Mouse (Mus musculus): ENCODE measurements around the gene Acox1. TPM values are rescaled to one million over a fixed set of nuclear protein-coding genes. Genes with fewer than 3 reads are reported as not detected.
A peak's percentile ranks its signal among the peaks of the same experiment; 100 is the strongest.

Gene Acox1
- polyA plus RNA-seq (2016; fragmentation: Nextera tagmentation; extraction: Ambion mirVana), result 24.5 and 32.7 TPM in 2 replicates

GRCm38 (mm10) chr11:116198639-116199531, at the start of gene Acox1, which contains the start of gene Ten1:
Gene Acox1 (minus strand): TSS chr11:116199045.
Gene Ten1 (plus strand): TSS chr11:116198855.
- DNase-seq (ENCODE audit: low spot score), result peak; percentile 98
- no peaks in the 10 kb centered on the region for H3K27me3 ChIP-seq (ENCODE audit: insufficient read depth, poor library complexity, severe bottlenecking)
- H3K36me3 ChIP-seq, result peaks cover 30% of the 10 kb centered on the region
- peak within 1 kb of the TSS; percentile 99 for H3K27ac ChIP-seq
- H3K4me1 ChIP-seq, result peaks cover 16% of the 10 kb centered on the region
- under 1% methylated on average over 62 of the region's 62 CpGs for WGBS
- peak within 1 kb of the TSS; percentile 78 for H3K4me3 ChIP-seq
- no peaks in the 10 kb centered on the region for H3K9me3 ChIP-seq

- Histone ChIP-seq H3K27ac (no peak overlapping the region), H3K9me3 (no peaks in the 10 kb centered on the region), H3K4me1 (peaks cover 3% of the 10 kb centered on the region; the same call in 1 of the 2 replicates), H3K4me3 (no peak overlapping the region), H3K27me3 (ENCODE audit: insufficient read depth, poor library complexity, severe bottlenecking) (no peaks in the 10 kb centered on the region), H3K36me3 (peaks cover 100% of the 10 kb centered on the region)
- 86% methylated on average over 14 of the region's 14 CpGs for WGBS
- DNase-seq (ENCODE audit: low spot score), result no peak
Observed at GRCm38 (mm10) chr11:116247502-116248222, 48.8 kb upstream of the Acox1 start.

- peaks cover 82% of the 10 kb centered on the region for H3K36me3 ChIP-seq
- no peaks in the 10 kb centered on the region for H3K9me3 ChIP-seq
- 0 out of 2 replicates have a peak, but pooled peaks cover 4% of the 10 kb centered on the region for H3K27me3 ChIP-seq (ENCODE audit: insufficient read depth, poor library complexity, severe bottlenecking)
- H3K27ac ChIP-seq, result no peak overlapping the region
- WGBS, result 82% methylated on average over 6 of the region's 6 CpGs
- peaks cover 12% of the 10 kb centered on the region for H3K4me1 ChIP-seq
- H3K4me3 ChIP-seq, result no peak overlapping the region
- DNase-seq (ENCODE audit: low spot score), result no peak
Observed at GRCm38 (mm10) chr11:116245616-116246015, 46.8 kb upstream of the Acox1 start.

- Histone ChIP-seq H3K36me3 (peaks cover 72% of the 10 kb centered on the region), H3K9me3 (no peaks in the 10 kb centered on the region), H3K27ac (no peak overlapping the region), H3K4me3 (no peak overlapping the region), H3K27me3 (ENCODE audit: insufficient read depth, poor library complexity, severe bottlenecking) (0 out of 2 replicates have a peak, but pooled peaks cover 7% of the 10 kb centered on the region), H3K4me1 (peaks cover 16% of the 10 kb centered on the region)
- WGBS, result 78% methylated on average over 8 of the region's 8 CpGs
- DNase-seq (ENCODE audit: low spot score), result no peak
Observed at GRCm38 (mm10) chr11:116244580-116244979, 45.7 kb upstream of the Acox1 start.

GRCm38 (mm10) chr11:116241744-116242235, 42.9 kb upstream of the Acox1 start:
- WGBS, result 61% methylated on average over 12 of the region's 12 CpGs
- DNase-seq (ENCODE audit: low spot score), result no peak
- H3K4me3 ChIP-seq, result no peak overlapping the region
- no peaks in the 10 kb centered on the region for H3K9me3 ChIP-seq
- peaks cover 35% of the 10 kb centered on the region for H3K27me3 ChIP-seq (ENCODE audit: insufficient read depth, poor library complexity, severe bottlenecking)
- peaks cover 29% of the 10 kb centered on the region for H3K4me1 ChIP-seq
- H3K36me3 ChIP-seq, result peaks cover 44% of the 10 kb centered on the region
- peak overlapping the region; percentile 59; the same call in 1 of the 2 replicates for H3K27ac ChIP-seq

DNA sequence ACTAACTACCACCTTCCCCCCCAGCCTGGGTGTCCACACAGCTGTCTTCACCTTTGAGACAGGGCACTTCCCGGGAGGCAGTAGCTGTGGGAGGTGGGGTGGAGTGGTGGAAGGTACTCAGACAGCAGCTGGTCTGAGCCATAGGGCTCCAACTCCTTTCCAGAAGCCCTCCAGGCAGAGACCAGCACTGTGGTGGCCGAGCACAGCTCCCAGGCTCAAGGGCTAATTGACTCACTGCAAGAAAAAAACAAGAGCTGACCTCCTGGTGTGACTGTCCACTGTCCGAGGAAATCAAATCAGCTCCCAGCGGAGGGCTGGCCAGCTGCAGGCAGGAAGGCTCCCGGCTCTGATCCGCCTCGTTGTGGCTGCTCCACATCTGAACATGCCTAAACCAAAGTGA, 41.0 kb upstream of the Acox1 start:
- no peak overlapping the region for H3K4me3 ChIP-seq
- no peaks in the 10 kb centered on the region for H3K9me3 ChIP-seq
- 17% methylated on average over 7 of the region's 7 CpGs for WGBS
- no peak for DNase-seq (ENCODE audit: low spot score)
- peaks cover 24% of the 10 kb centered on the region for H3K36me3 ChIP-seq
- H3K27ac ChIP-seq, result 0 out of 2 replicates have a peak overlapping the region, but pooled peaks have one; percentile 36
- H3K27me3 ChIP-seq (ENCODE audit: insufficient read depth, poor library complexity, severe bottlenecking), result peaks cover 55% of the 10 kb centered on the region
- peaks cover 29% of the 10 kb centered on the region for H3K4me1 ChIP-seq

- DNase-seq (ENCODE audit: low spot score), result no peak
- 15% methylated on average over 31 of the region's 31 CpGs for WGBS
- Histone ChIP-seq H3K4me3 (peak within 1 kb of the TSS; percentile 44), H3K27me3 (ENCODE audit: insufficient read depth, poor library complexity, severe bottlenecking) (peaks cover 74% of the 10 kb centered on the region), H3K36me3 (peaks cover 5% of the 10 kb centered on the region; the same call in 1 of the 2 replicates), H3K9me3 (no peaks in the 10 kb centered on the region), H3K27ac (0 out of 2 replicates have a peak within 1 kb of the TSS, but pooled peaks have one; percentile 18), H3K4me1 (peaks cover 28% of the 10 kb centered on the region)
Observed at GRCm38 (mm10) chr11:116237742-116238395, 39.0 kb upstream of the Acox1 start, which contains the start of gene Evpl. Gene Evpl (minus strand): TSS chr11:116238077.

DNA sequence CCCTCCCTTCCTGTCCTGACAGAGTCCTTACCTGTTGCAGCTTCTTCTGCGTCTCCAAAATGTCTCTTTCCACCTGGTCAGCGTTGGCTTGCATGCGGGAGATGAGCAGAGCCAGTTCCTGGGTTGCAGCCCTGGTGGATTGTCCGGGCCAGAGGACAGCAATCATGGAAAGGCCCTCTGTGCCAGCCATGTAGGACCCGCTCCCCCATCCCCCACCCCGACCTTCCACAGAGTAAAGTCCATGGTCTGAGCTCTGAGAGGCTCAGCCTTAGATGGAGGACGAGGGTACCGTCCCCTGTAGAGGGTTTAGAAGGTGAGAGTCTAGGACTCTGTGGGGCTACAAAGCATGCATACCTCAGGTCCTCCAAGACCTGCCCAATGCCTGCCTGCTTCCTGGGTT, 36.1 kb upstream of the Acox1 start:
- H3K9me3 ChIP-seq, result no peaks in the 10 kb centered on the region
- no peak overlapping the region; the same call in 1 of the 2 replicates for H3K27ac ChIP-seq
- H3K27me3 ChIP-seq (ENCODE audit: insufficient read depth, poor library complexity, severe bottlenecking), result peaks cover 93% of the 10 kb centered on the region
- WGBS, result 68% methylated on average over 8 of the region's 8 CpGs
- H3K4me1 ChIP-seq, result peaks cover 30% of the 10 kb centered on the region
- H3K36me3 ChIP-seq, result no peaks in the 10 kb centered on the region
- no peak for DNase-seq (ENCODE audit: low spot score)
- H3K4me3 ChIP-seq, result no peak overlapping the region

DNA sequence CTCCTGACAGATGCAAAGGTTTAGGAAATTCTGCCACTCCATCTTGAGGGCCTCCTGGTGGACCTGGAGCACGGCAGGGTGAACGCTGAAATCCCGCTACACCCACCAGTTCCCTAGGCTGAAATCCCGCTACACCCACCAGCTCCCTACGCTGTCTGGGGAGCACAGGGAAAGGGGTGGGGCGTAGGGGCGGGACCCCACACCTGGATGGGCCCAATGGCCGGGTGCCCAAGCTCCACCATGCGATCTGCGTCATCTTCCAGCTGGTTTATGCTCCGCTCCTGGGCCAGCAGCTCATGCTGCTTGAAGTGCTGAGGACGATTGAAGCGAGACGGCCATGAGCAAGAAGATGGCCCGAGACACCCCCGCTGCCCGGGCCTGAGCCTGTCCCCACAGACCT, 33.6 kb upstream of the Acox1 start:
- Histone ChIP-seq H3K4me1 (peaks cover 14% of the 10 kb centered on the region), H3K36me3 (no peaks in the 10 kb centered on the region), H3K27me3 (ENCODE audit: insufficient read depth, poor library complexity, severe bottlenecking) (peaks cover 92% of the 10 kb centered on the region), H3K27ac (peak overlapping the region; percentile 62), H3K4me3 (peak overlapping the region; percentile 44), H3K9me3 (no peaks in the 10 kb centered on the region)
- 18% methylated on average over 17 of the region's 17 CpGs for WGBS
- no peak for DNase-seq (ENCODE audit: low spot score)

- no peak overlapping the region for H3K4me3 ChIP-seq
- peaks cover 84% of the 10 kb centered on the region for H3K27me3 ChIP-seq (ENCODE audit: insufficient read depth, poor library complexity, severe bottlenecking)
- no peak for DNase-seq (ENCODE audit: low spot score)
- peaks cover 14% of the 10 kb centered on the region for H3K4me1 ChIP-seq
- H3K9me3 ChIP-seq, result peaks cover 4% of the 10 kb centered on the region; the same call in 1 of the 2 replicates
- H3K36me3 ChIP-seq, result peaks cover 8% of the 10 kb centered on the region; the same call in 1 of the 2 replicates
- 79% methylated on average over 4 of the region's 4 CpGs for WGBS
- no peak overlapping the region for H3K27ac ChIP-seq
Observed at GRCm38 (mm10) chr11:116228699-116229098, 29.9 kb upstream of the Acox1 start.

- Histone ChIP-seq H3K4me1 (peaks cover 24% of the 10 kb centered on the region), H3K27me3 (ENCODE audit: insufficient read depth, poor library complexity, severe bottlenecking) (peaks cover 87% of the 10 kb centered on the region), H3K4me3 (no peak overlapping the region), H3K27ac (no peak overlapping the region), H3K9me3 (peaks cover 8% of the 10 kb centered on the region; the same call in 1 of the 2 replicates), H3K36me3 (peaks cover 11% of the 10 kb centered on the region)
- DNase-seq (ENCODE audit: low spot score), result peak; percentile 88
- WGBS, result 2% methylated on average over 2 of the region's 2 CpGs
Observed at GRCm38 (mm10) chr11:116226414-116226813, 27.6 kb upstream of the Acox1 start.

DNA sequence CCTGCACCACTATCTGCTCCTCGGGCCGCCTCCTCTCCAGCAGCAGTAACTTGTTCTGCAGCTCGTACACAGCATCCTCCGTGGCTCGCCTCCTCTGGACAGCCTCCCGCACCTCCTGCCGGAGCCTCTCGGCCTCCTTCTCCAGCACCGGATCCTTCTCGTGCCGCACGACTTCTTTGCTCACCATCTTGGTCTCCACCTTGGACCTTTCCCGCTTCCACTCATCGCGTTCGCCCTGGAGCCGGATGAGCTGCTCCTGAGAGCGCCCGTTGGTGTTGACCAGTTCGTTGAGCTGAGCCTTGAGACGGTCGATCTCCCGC, 23.9 kb upstream of the Acox1 start:
- WGBS, result 10% methylated on average over 23 of the region's 23 CpGs
- Histone ChIP-seq H3K4me3 (peak overlapping the region; percentile 58), H3K9me3 (peaks cover 8% of the 10 kb centered on the region; the same call in 1 of the 2 replicates), H3K27me3 (ENCODE audit: insufficient read depth, poor library complexity, severe bottlenecking) (peaks cover 75% of the 10 kb centered on the region), H3K27ac (peak overlapping the region; percentile 52; the same call in 1 of the 2 replicates), H3K36me3 (peaks cover 12% of the 10 kb centered on the region), H3K4me1 (peaks cover 51% of the 10 kb centered on the region)
- DNase-seq (ENCODE audit: low spot score), result no peak

All from heart, embryonic 10.5 days (tissue).